Mouse (Mus musculus) hindbrain, embryonic 13.5 days (tissue): Measurements from ENCODE around the gene Itpkc. TPM values are rescaled to one million over a fixed set of nuclear protein-coding genes. Genes with fewer than 3 reads are reported as not detected.

Experiments used
- ATAC-seq: fragments of 200-750 bp; cut with Nextera tagmentation; 2 replicates; pipeline ENCODE4 v1.8.0; 2017; ENCODE audit warnings: moderate TSS enrichment; ENCODE audit not compliant: low FRiP score
- H3K27ac ChIP-seq: fragments of 300-500 bp; sonication (generic); 2 replicates; pipeline ENCODE4 v1.5.1; 2015; ENCODE audit warnings: inconsistent platforms, mild to moderate bottlenecking, moderate library complexity
- H3K27me3 ChIP-seq: fragments of 300-500 bp; sonication (generic); 2 replicates; pipeline ENCODE4 v1.6.1; 2015; ENCODE audit warnings: mild to moderate bottlenecking, inconsistent platforms
- H3K36me3 ChIP-seq: fragments of 300-500 bp; sonication (generic); 2 replicates; pipeline ENCODE4 v1.6.1; 2015; ENCODE audit warnings: mild to moderate bottlenecking, inconsistent platforms
- H3K4me1 ChIP-seq: fragments of 300-500 bp; sonication (generic); replicated peaks from 2 replicates; pipeline ENCODE4 v1.6.1; 2015; ENCODE audit warnings: inconsistent platforms
- H3K4me2 ChIP-seq: fragments of 300-500 bp; sonication (generic); 2 replicates; pipeline ENCODE4 v1.6.1; 2015; ENCODE audit warnings: inconsistent platforms, mild to moderate bottlenecking, moderate library complexity
- H3K4me3 ChIP-seq: fragments of 300-500 bp; sonication (generic); 2 replicates; pipeline ENCODE4 v1.5.1; 2015; ENCODE audit warnings: mild to moderate bottlenecking, inconsistent platforms
- H3K9ac ChIP-seq: fragments of 300-500 bp; sonication (generic); 2 replicates; pipeline ENCODE4 v1.6.1; 2015; ENCODE audit warnings: mild to moderate bottlenecking, inconsistent platforms
- H3K9me3 ChIP-seq: fragments of 300-500 bp; sonication (generic); 2 replicates; pipeline ENCODE4 v1.6.1; 2016; ENCODE audit warnings: inconsistent platforms
- WGBS: fragments of 180-500 bp; shearing (Covaris S2); methylation state at CpG from one replicate; pipeline ENCODE4 v1.1.7; 2015; 5-methylcytosine and 5-hydroxymethylcytosine counted together
- microRNA counts: library from miRNA; unstranded; fragments of <30 nt; microRNA quantifications from one replicate; lab custom pipeline; 2016
- microRNA-seq: library from miRNA; unstranded; fragments of <30 nt; microRNA quantifications from one replicate; pipeline ENCODE4, GENCODE M21; 2016
- polyA plus RNA-seq: library from polyadenylated mRNA; unstranded; fragments of >200 nt; fragmentation: Nextera tagmentation; extraction: Ambion mirVana; gene quantifications from 2 replicates; pipeline ENCODE4 v1.2.1, GENCODE M21; 2015

Gene Itpkc
- polyA plus RNA-seq, 1 experiment from 2014 or later: 6.5 TPM

DNA sequence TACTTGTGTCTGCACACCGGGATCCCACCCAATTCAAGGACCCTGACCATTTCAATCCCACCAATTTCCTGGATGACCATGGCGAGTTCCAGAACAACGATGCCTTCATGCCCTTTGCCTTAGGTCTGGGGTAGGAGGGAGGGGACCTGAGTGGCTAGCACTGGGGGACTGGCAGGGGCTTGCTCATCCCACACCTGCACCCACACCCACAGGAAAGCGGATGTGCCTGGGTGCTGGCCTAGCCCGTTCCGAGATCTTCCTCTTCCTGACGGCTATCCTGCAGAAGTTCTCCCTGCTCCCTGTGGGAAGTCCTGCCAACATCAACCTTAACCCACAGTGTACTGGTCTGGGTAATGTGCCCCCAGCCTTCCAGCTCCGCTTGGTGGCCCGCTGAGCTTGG lies 70.3 kb downstream of the Itpkc start:
- Histone ChIP-seq H3K9ac (no peak overlapping the region), H3K36me3 (peaks cover 49% of the 10 kb centered on the region), H3K9me3 (no peaks in the 10 kb centered on the region), H3K4me3 (no peak overlapping the region), H3K4me1 (peaks cover 37% of the 10 kb centered on the region), H3K27me3 (no peaks in the 10 kb centered on the region), H3K27ac (no peak overlapping the region), H3K4me2 (no peak overlapping the region)
- 96% methylated on average over 9 of the region's 9 CpGs for WGBS
- ATAC-seq: no peak

MicroRNAs within 50 kb of the gene (microRNA counts, 519-probe panel; counts per million panel counts)
- 51.3 counts per million for microRNA mmu-miR-1191 (lab: Ali Mortazavi, UCI)

Small RNA genes within 50 kb of the gene (microRNA-seq; reads per million reads assigned to microRNA genes)
- gene Mir1191 (1.6 reads per million), gene Mir3101 (not detected)

Other genes starting within 250 kb of the Itpkc start
- not detected in 2 replicates for gene Cyp2a12, start 199.6 kb downstream of the Itpkc start, polyA plus RNA-seq
- gene Cyp2f2, start 108.8 kb downstream of the Itpkc start, polyA plus RNA-seq: 0.12 TPM in 1 of 2 replicates, not detected in the other
- 0.17 and 0.19 TPM in 2 replicates for gene Cyp2t4, start 74.9 kb downstream of the Itpkc start, polyA plus RNA-seq
- gene Egln2, start 61.9 kb downstream of the Itpkc start, polyA plus RNA-seq: 89.9 and 92.1 TPM in 2 replicates
- gene Rab4b, start 49.8 kb downstream of the Itpkc start, polyA plus RNA-seq: 119 and 123 TPM in 2 replicates
- 1.2 TPM in 1 of 2 replicates, not detected in the other for gene Gm21983, start 47.6 kb downstream of the Itpkc start, polyA plus RNA-seq
- 10.8 and 11.3 TPM in 2 replicates for gene Mia, start 47.5 kb downstream of the Itpkc start, polyA plus RNA-seq
- gene BC024978, start 32.9 kb downstream of the Itpkc start, polyA plus RNA-seq: 3.5 and 4.5 TPM in 2 replicates
- 208 and 211 TPM in 2 replicates for gene Snrpa, start 32.4 kb downstream of the Itpkc start, polyA plus RNA-seq
- 23.8 and 24.9 TPM in 2 replicates for gene Coq8b, start 4.4 kb upstream of the Itpkc start, polyA plus RNA-seq
- gene Numbl, start 29.8 kb upstream of the Itpkc start, polyA plus RNA-seq: 48.4 and 49.6 TPM in 2 replicates
- 5.4 and 6.0 TPM in 2 replicates for gene Ltbp4, start 109.0 kb upstream of the Itpkc start, polyA plus RNA-seq
- gene Shkbp1, start 127.4 kb upstream of the Itpkc start, polyA plus RNA-seq: 61.8 and 62.5 TPM in 2 replicates
- gene Gm20479, start 128.8 kb upstream of the Itpkc start, polyA plus RNA-seq: not detected in 2 replicates
- 2.2 and 2.6 TPM in 2 replicates for gene Sptbn4, start 219.0 kb upstream of the Itpkc start, polyA plus RNA-seq
- gene Blvrb, start 219.3 kb upstream of the Itpkc start, polyA plus RNA-seq: 18.7 and 19.3 TPM in 2 replicates
- gene Sertad3, start 245.1 kb upstream of the Itpkc start, polyA plus RNA-seq: 13.0 and 13.4 TPM in 2 replicates